In the genomic region with DNA sequence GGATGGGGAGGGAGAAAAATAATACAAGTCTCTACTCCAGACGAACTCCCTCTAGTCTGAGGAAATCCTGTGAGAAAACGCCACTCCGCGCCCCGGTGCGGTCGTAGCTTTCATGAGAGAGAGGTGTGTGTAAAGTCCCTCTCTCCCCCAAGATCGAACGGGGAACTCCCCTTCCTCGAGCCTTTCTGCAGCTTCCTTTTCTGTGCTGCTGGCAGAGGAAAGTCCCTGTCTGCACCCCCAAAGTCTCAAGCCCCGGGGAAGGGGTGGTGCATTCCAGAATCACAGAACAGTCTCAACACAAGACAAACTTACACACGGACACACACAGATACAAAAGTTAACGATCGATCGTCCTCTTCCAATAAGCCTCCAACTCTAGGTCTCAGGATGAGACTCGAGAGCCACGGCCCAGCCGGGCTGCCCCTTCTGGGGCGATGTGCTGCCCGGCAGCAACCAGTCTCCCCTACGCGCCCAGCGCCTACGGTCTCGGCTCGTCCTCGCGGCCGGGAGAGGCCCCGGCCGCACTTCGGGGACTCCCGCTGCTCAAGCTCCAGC, we compare ENCODE assay signal across 7 mouse cellular contexts. TPM values are rescaled to one million over a fixed set of nuclear protein-coding genes. Genes with fewer than 3 reads are reported as not detected.
A peak's percentile ranks its signal among the peaks of the same experiment; 100 is the strongest.
DNase-seq lines count a peak whose midpoint lies in the region; ATAC-seq and TF ChIP-seq lines count a peak whose summit lies in the region.

No protein-coding gene starts in this region.

- no peaks in the 10 kb centered on the region for H3K9me3 ChIP-seq in G1E (replicated peaks)
- H3K9me3 ChIP-seq in embryonic facial prominence, embryonic 14.5 days (ENCODE audit: control insufficient read depth, low read length): no peaks in the 10 kb centered on the region
- H3K9me3 ChIP-seq in heart, postnatal 0 days (replicated peaks; ENCODE audit: control insufficient read depth, low read length): no peaks in the 10 kb centered on the region
- H3K9me3 ChIP-seq in limb, embryonic 13.5 days: no peaks in the 10 kb centered on the region
- H3K9me3 ChIP-seq in midbrain, embryonic 14.5 days (ENCODE audit: control insufficient read depth, low read length): no peaks in the 10 kb centered on the region
- no peaks in the 10 kb centered on the region for H3K9me3 ChIP-seq in stomach, postnatal 0 days (ENCODE audit: control insufficient read depth, low read length)

- WGBS in embryonic facial prominence, embryonic 14.5 days: under 1% methylated on average over 33 of the region's 33 CpGs
- under 1% methylated on average over 33 of the region's 33 CpGs for WGBS in heart, postnatal 0 days
- under 1% methylated on average over 33 of the region's 33 CpGs for WGBS in limb, embryonic 13.5 days
- under 1% methylated on average over 33 of the region's 33 CpGs for WGBS in midbrain, embryonic 14.5 days
- WGBS in stomach, postnatal 0 days: 0% methylated on average over 31 of the region's 33 CpGs

- H3K27ac ChIP-seq in embryonic facial prominence, embryonic 14.5 days (replicated peaks; ENCODE audit: low read depth, low read length): peak overlapping the region; percentile 90
- peak overlapping the region; percentile 91 for H3K27ac ChIP-seq in heart, postnatal 0 days (ENCODE audit: low read depth)
- H3K27ac ChIP-seq in limb, embryonic 13.5 days: peak overlapping the region; percentile 73
- H3K27ac ChIP-seq in midbrain, embryonic 14.5 days (replicated peaks; ENCODE audit: low read depth, low read length): peak overlapping the region; percentile 88
- peak overlapping the region; percentile 90 for H3K27ac ChIP-seq in stomach, postnatal 0 days (replicated peaks)

- TF ChIP-seq EP300 in heart, postnatal 0 days (IDR thresholded peaks at IDR 0.05; ENCODE audit: low read depth): no peak
- TF ChIP-seq EP300 in stomach, postnatal 0 days (optimal IDR thresholded peaks at IDR 0.05): no peak

- H3K27me3 ChIP-seq in G1E (ENCODE audit: insufficient read depth, low read length): peaks cover 7% of the 10 kb centered on the region; the same call in 1 of the 2 replicates
- H3K27me3 ChIP-seq in embryonic facial prominence, embryonic 14.5 days (replicated peaks; ENCODE audit: control insufficient read depth, insufficient read depth, low read length): no peaks in the 10 kb centered on the region
- no peaks in the 10 kb centered on the region for H3K27me3 ChIP-seq in heart, postnatal 0 days (ENCODE audit: control insufficient read depth, insufficient read depth, low read length)
- H3K27me3 ChIP-seq in limb, embryonic 13.5 days: no peaks in the 10 kb centered on the region
- no peaks in the 10 kb centered on the region for H3K27me3 ChIP-seq in midbrain, embryonic 14.5 days (ENCODE audit: control insufficient read depth, insufficient read depth, low read length)
- no peaks in the 10 kb centered on the region for H3K27me3 ChIP-seq in stomach, postnatal 0 days (ENCODE audit: control insufficient read depth, insufficient read depth, low read length)

- ATAC-seq in G1E (ENCODE audit: extremely low read depth, insufficient number of reproducible peaks, low FRiP score, poor library complexity, severe bottlenecking): 0 out of 2 replicates have a peak, but pooled peaks have one; percentile 16
- 0 out of 2 replicates have a peak, but pooled peaks have one; percentile 3 for ATAC-seq in embryonic facial prominence, embryonic 14.5 days (ENCODE audit: low read depth)
- ATAC-seq in heart, postnatal 0 days (ENCODE audit: insufficient read depth, low read depth): no peak; the same call in 1 of the 2 replicates
- ATAC-seq in limb, embryonic 13.5 days (ENCODE audit: low FRiP score, low read depth): no peak; the same call in 1 of the 2 replicates
- no peak for ATAC-seq in midbrain, embryonic 14.5 days (ENCODE audit: low FRiP score, low TSS enrichment)
- ATAC-seq in stomach, postnatal 0 days (ENCODE audit: low FRiP score, low TSS enrichment): no peak

- no peaks in the 10 kb centered on the region for H3K36me3 ChIP-seq in G1E (replicated peaks)
- no peaks in the 10 kb centered on the region for H3K36me3 ChIP-seq in embryonic facial prominence, embryonic 14.5 days (ENCODE audit: control insufficient read depth, insufficient read depth, low read length)
- H3K36me3 ChIP-seq in heart, postnatal 0 days (replicated peaks; ENCODE audit: control insufficient read depth, insufficient read depth, low read length): no peaks in the 10 kb centered on the region
- peaks cover 8% of the 10 kb centered on the region for H3K36me3 ChIP-seq in limb, embryonic 13.5 days
- H3K36me3 ChIP-seq in midbrain, embryonic 14.5 days (ENCODE audit: control insufficient read depth, insufficient read depth, low read length): no peaks in the 10 kb centered on the region
- no peaks in the 10 kb centered on the region for H3K36me3 ChIP-seq in stomach, postnatal 0 days (ENCODE audit: control insufficient read depth, insufficient read depth, low read length)

- peak overlapping the region; percentile 79 for H3K4me2 ChIP-seq in embryonic facial prominence, embryonic 14.5 days (ENCODE audit: low read depth, low read length)
- H3K4me2 ChIP-seq in heart, postnatal 0 days (ENCODE audit: low read depth, low read length): peak overlapping the region; percentile 54
- H3K4me2 ChIP-seq in limb, embryonic 13.5 days (replicated peaks): peak overlapping the region; percentile 72
- peak overlapping the region; percentile 56 for H3K4me2 ChIP-seq in midbrain, embryonic 14.5 days (ENCODE audit: low read length)
- H3K4me2 ChIP-seq in stomach, postnatal 0 days (replicated peaks; ENCODE audit: low read depth): peak overlapping the region; percentile 76

- peak overlapping the region; percentile 97 for H3K9ac ChIP-seq in embryonic facial prominence, embryonic 14.5 days (ENCODE audit: low read depth, low read length)
- H3K9ac ChIP-seq in heart, postnatal 0 days (replicated peaks; ENCODE audit: low read depth, low read length): peak overlapping the region; percentile 99
- H3K9ac ChIP-seq in limb, embryonic 13.5 days: peak overlapping the region; percentile 99
- peak overlapping the region; percentile 99 for H3K9ac ChIP-seq in midbrain, embryonic 14.5 days (replicated peaks; ENCODE audit: low read length)
- peak overlapping the region; percentile 94 for H3K9ac ChIP-seq in stomach, postnatal 0 days (ENCODE audit: low read length)

- H3K4me1 ChIP-seq in G1E (ENCODE audit: insufficient read depth, low read depth, low read length): peaks cover 29% of the 10 kb centered on the region
- peaks cover 28% of the 10 kb centered on the region for H3K4me1 ChIP-seq in embryonic facial prominence, embryonic 14.5 days (ENCODE audit: control insufficient read depth, insufficient read depth, low read length)
- peaks cover 28% of the 10 kb centered on the region for H3K4me1 ChIP-seq in heart, postnatal 0 days (ENCODE audit: control insufficient read depth, insufficient read depth)
- H3K4me1 ChIP-seq in limb, embryonic 13.5 days: peaks cover 41% of the 10 kb centered on the region
- H3K4me1 ChIP-seq in midbrain, embryonic 14.5 days (ENCODE audit: control insufficient read depth, insufficient read depth, low read length): peaks cover 29% of the 10 kb centered on the region
- peaks cover 13% of the 10 kb centered on the region for H3K4me1 ChIP-seq in stomach, postnatal 0 days (replicated peaks; ENCODE audit: control insufficient read depth, insufficient read depth)

- peak overlapping the region; percentile 94 for H3K4me3 ChIP-seq in G1E (ENCODE audit: low read depth, low read length)
- peak overlapping the region; percentile 99 for H3K4me3 ChIP-seq in embryonic facial prominence, embryonic 14.5 days (ENCODE audit: low read depth, low read length)
- H3K4me3 ChIP-seq in heart, postnatal 0 days (ENCODE audit: low read depth, low read length): peak overlapping the region; percentile 99
- H3K4me3 ChIP-seq in limb, embryonic 13.5 days: peak overlapping the region; percentile 98
- H3K4me3 ChIP-seq in midbrain, embryonic 14.5 days (replicated peaks; ENCODE audit: low read depth, low read length): peak overlapping the region; percentile 95
- H3K4me3 ChIP-seq in stomach, postnatal 0 days (ENCODE audit: low read depth, low read length): peak overlapping the region; percentile 84

- DNase-seq in CD4-positive, CD25-positive, alpha-beta regulatory T cell, adult 2 months (ENCODE audit: low read depth, low spot score): peak; percentile 89
- DNase-seq in G1E (ENCODE audit: low spot score): peak; percentile 60
- peak; percentile 63 for DNase-seq in embryonic facial prominence, embryonic 14.5 days (ENCODE audit: low spot score)
- peak; percentile 55 for DNase-seq in heart, postnatal 0 days (ENCODE audit: low spot score)
- DNase-seq in midbrain, embryonic 14.5 days: peak; percentile 69
- DNase-seq in stomach, postnatal 0 days (ENCODE audit: low spot score): peak; percentile 42

- no peak for TF ChIP-seq CTCF in G1E (IDR thresholded peaks at IDR 0.05; ENCODE audit: low read depth, low read length)
- TF ChIP-seq CTCF in heart, postnatal 0 days (IDR thresholded peaks at IDR 0.05; ENCODE audit: low read depth): no peak
- no peak for TF ChIP-seq CTCF in stomach, postnatal 0 days (IDR thresholded peaks at IDR 0.05; ENCODE audit: low read depth)

RNA-seq across cellular contexts. Expression of gene Ier5, which starts 1.4 kb away (rescaled TPM):
- total RNA-seq in G1E (2014; fragmentation: Nextera tagmentation): 6.8 and 8.0 TPM in 2 replicates
- total RNA-seq in G1E (2017): 12.6 and 16.6 TPM in 2 replicates
- 7.8 and 10.7 TPM in 2 replicates for polyA plus RNA-seq in G1E (2012)
- 9.9 and 11.0 TPM in 2 replicates for polyA plus RNA-seq in embryonic facial prominence, embryonic 14.5 days (2014; fragmentation: Nextera tagmentation; extraction: Ambion mirVana)
- 50.4 and 56.2 TPM in 2 replicates for total RNA-seq in heart, postnatal 0 days (2014; rRNA removed; ENCODE audit: low replicate concordance)
- polyA plus RNA-seq in heart, postnatal 0 days (2015; fragmentation: Nextera tagmentation; extraction: Ambion mirVana): 3.1 and 3.9 TPM in 2 replicates
- 5.8 and 6.0 TPM in 2 replicates for polyA plus RNA-seq in limb, embryonic 13.5 days (2015; fragmentation: Nextera tagmentation; extraction: Ambion mirVana)
- 13.4 TPM in 2 replicates for polyA plus RNA-seq in midbrain, embryonic 14.5 days (2014; fragmentation: Nextera tagmentation; extraction: Ambion mirVana)
- 7.3 and 11.2 TPM in 2 replicates for polyA plus RNA-seq in stomach, postnatal 0 days (2015; fragmentation: Nextera tagmentation; extraction: Ambion mirVana)

RNA-seq across cellular contexts. Expression of gene Mr1, which starts 48.6 kb away (rescaled TPM):
- total RNA-seq in G1E (2014; fragmentation: Nextera tagmentation) (3.6 and 4.3 TPM in 2 replicates), G1E (2017) (2.3 and 3.0 TPM in 2 replicates)
- 0.02 and 0.09 TPM in 2 replicates for polyA plus RNA-seq in G1E (2012)
- 6.8 and 7.9 TPM in 2 replicates for polyA plus RNA-seq in embryonic facial prominence, embryonic 14.5 days (2014; fragmentation: Nextera tagmentation; extraction: Ambion mirVana)
- total RNA-seq in heart, postnatal 0 days (2014; rRNA removed; ENCODE audit: low replicate concordance): 8.2 and 16.1 TPM in 2 replicates
- polyA plus RNA-seq in heart, postnatal 0 days (2015; fragmentation: Nextera tagmentation; extraction: Ambion mirVana): 6.5 and 7.2 TPM in 2 replicates
- 7.6 and 7.7 TPM in 2 replicates for polyA plus RNA-seq in limb, embryonic 13.5 days (2015; fragmentation: Nextera tagmentation; extraction: Ambion mirVana)
- 0.47 and 1.1 TPM in 2 replicates for polyA plus RNA-seq in midbrain, embryonic 14.5 days (2014; fragmentation: Nextera tagmentation; extraction: Ambion mirVana)
- 4.2 and 4.3 TPM in 2 replicates for polyA plus RNA-seq in stomach, postnatal 0 days (2015; fragmentation: Nextera tagmentation; extraction: Ambion mirVana)

Comparison
In these comparisons a context has a peak if more than half of its experiments do, and no peak if none do; other contexts are left out.
1. ATAC-seq: peak in G1E (single experiment) and embryonic facial prominence, embryonic 14.5 days (single experiment); none in heart, postnatal 0 days (single experiment), limb, embryonic 13.5 days (single experiment), midbrain, embryonic 14.5 days (single experiment) and stomach, postnatal 0 days (single experiment).
2. Peak in every context shown above with its lines, with median percentiles within 50 percentile points of each other: DNase-seq, H3K4me3 ChIP-seq, H3K27ac ChIP-seq, H3K4me2 ChIP-seq and H3K9ac ChIP-seq.